Mouse (Mus musculus): Measurements from ENCODE around the gene Maml1. TPM values are rescaled to one million over a fixed set of nuclear protein-coding genes. Genes with fewer than 3 reads are reported as not detected.
A peak's percentile ranks its signal among the peaks of the same experiment; 100 is the strongest.

The Maml1 gene
- polyA plus RNA-seq (2015; fragmentation: Nextera tagmentation; extraction: Ambion mirVana): 3.1 and 3.7 TPM in 2 replicates

DNA sequence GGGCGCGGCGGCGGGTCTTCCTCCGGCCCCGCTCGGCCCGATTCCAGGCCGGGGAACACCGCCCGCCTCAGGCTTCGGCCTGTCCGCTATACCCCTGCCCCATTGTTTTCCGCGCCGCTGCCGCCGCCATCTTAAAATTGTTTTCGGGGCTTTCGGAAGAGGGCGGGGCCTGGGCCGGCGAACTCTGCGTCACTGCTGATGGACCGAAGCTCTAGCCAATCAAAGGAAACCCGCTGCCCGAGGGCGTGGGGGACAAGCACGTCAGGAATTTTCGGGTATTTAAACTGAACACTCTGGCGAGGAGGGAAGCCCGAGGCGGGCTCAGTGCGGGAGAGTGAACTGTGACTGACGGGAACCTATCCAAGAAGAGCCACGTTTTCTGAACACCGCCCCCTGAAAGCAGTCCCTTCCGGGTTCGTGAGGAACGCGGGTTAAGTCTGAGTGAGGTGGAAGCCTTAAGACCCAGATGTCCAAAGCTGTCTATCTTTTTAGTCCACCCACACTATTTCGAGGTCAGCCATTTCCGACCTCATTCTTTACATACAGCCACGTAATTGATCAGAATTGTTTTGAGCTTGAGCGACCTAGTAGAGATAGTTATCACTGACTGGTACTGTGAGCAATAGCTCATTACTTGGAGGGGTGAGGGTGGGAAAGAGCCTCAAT is at the start of gene Maml1:
TSS of gene Maml1 (minus strand) at position 122 of the 666 bp plus-strand sequence.
- Histone ChIP-seq H3K4me3 (peak within 1 kb of the TSS; percentile 99), H3K4me2 (peak within 1 kb of the TSS; percentile 78), H3K27ac (replicated peaks) (peak within 1 kb of the TSS; percentile 97), H3K9me3 (no peaks in the 10 kb centered on the region), H3K27me3 (no peaks in the 10 kb centered on the region), H3K36me3 (peaks cover 27% of the 10 kb centered on the region), H3K9ac (peak within 1 kb of the TSS; percentile 99), H3K4me1 (replicated peaks) (peaks cover 33% of the 10 kb centered on the region)
- WGBS: under 1% methylated on average over 45 of the region's 45 CpGs
- peak; percentile 99 for ATAC-seq (ENCODE audit: low read depth)

DNA sequence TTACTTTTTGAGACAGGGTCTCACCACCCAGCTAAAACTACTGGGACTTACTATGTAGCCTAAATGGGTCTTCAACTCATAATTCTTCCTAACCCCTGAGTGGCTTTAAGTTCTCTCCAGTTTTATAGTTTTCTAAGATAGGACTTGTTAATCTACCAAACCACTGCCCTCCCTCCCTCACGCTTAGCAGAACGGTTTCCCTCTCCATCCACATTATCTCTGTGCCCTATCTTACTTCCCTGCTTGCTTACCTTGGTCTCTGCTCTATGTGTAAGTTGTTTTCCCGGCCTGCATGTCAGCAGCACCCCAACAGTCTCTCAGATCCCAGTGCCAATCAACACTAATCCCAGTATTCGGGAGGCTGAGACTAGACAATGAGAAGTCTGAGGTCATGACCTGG is 44.8 kb upstream of the Maml1 start:
- Histone ChIP-seq H3K4me2 (no peak overlapping the region), H3K9me3 (no peaks in the 10 kb centered on the region), H3K9ac (no peak overlapping the region), H3K27ac (replicated peaks) (no peak overlapping the region), H3K36me3 (no peaks in the 10 kb centered on the region), H3K4me3 (no peak overlapping the region), H3K4me1 (replicated peaks) (no peaks in the 10 kb centered on the region), H3K27me3 (no peaks in the 10 kb centered on the region)
- ATAC-seq (ENCODE audit: low read depth): no peak
- WGBS: 85% methylated on average over 4 of the region's 4 CpGs

DNA sequence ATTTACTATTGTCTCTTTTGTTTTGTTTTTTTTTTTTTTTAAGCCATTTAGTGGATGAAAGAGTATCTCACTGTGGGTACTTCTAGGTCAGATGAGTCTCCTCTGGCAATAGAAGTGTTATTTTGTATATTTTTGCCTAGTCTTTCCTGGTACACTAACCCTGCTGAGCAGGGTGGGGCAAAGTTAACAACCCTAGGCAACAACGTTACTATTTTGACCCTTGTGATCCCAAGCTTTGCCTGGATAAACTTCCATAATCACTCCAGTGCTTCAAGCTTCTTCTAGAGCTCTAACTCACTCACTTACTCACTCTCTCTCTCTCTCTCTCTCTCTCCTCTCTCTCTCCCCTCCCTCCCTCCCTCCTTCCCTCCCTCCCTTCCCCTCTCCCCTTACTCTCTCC is 44.0 kb upstream of the Maml1 start:
- Histone ChIP-seq H3K4me3 (no peak overlapping the region), H3K4me1 (replicated peaks) (no peaks in the 10 kb centered on the region), H3K36me3 (no peaks in the 10 kb centered on the region), H3K9me3 (no peaks in the 10 kb centered on the region), H3K9ac (no peak overlapping the region), H3K27me3 (no peaks in the 10 kb centered on the region), H3K4me2 (no peak overlapping the region), H3K27ac (replicated peaks) (no peak overlapping the region)
- ATAC-seq (ENCODE audit: low read depth): no peak
- 65% methylated on average over 1 of the region's 1 CpGs for WGBS

DNA sequence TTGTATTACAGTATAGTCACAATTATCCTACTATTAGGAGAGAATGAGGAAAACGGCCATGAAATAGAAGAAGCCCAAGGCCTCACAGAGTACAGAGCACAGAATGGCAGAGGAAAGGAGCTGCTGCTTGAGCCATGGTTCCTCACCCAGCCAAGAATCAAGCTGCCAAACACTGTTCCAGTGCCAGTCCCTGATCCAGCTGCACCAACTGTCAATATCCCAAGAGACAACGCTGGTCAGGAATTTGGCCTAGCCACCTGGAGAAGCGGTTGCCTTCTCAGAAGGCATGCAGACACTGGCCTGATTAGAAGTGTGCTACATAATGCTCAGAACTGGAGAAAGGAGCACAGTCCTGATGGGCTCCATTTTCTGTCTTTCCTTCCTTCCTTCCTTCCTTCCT is 41.1 kb upstream of the Maml1 start:
- no peak overlapping the region for H3K9ac ChIP-seq
- WGBS: 93% methylated on average over 3 of the region's 3 CpGs
- no peaks in the 10 kb centered on the region for H3K9me3 ChIP-seq
- H3K27me3 ChIP-seq: no peaks in the 10 kb centered on the region
- no peak overlapping the region for H3K27ac ChIP-seq (replicated peaks)
- H3K36me3 ChIP-seq: no peaks in the 10 kb centered on the region
- H3K4me3 ChIP-seq: no peak overlapping the region
- H3K4me1 ChIP-seq (replicated peaks): no peaks in the 10 kb centered on the region
- no peak overlapping the region for H3K4me2 ChIP-seq
- no peak for ATAC-seq (ENCODE audit: low read depth)

DNA sequence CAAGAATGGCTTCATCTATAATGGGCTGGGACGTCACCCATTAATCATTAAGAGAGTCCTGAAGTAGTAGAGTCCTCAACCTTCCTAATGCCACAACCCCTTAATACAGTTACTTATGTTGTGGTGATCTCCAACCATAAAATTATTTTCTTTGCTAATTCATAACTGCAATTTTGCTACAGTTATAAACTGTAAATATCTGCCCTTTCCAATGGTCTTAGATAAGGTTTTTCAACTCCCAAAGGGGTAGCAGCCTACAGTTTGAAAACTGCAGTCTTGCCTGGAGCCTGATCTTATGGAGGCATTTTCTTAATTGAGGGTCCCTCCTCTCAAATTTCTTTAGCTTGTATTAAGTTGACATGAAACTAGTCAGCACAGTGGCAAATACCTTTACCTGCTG is 37.3 kb upstream of the Maml1 start:
- Histone ChIP-seq H3K9ac (no peak overlapping the region), H3K4me1 (replicated peaks) (peaks cover 13% of the 10 kb centered on the region), H3K4me3 (no peak overlapping the region), H3K36me3 (no peaks in the 10 kb centered on the region), H3K27ac (replicated peaks) (no peak overlapping the region), H3K9me3 (no peaks in the 10 kb centered on the region), H3K27me3 (no peaks in the 10 kb centered on the region), H3K4me2 (no peak overlapping the region)
- no peak for ATAC-seq (ENCODE audit: low read depth)
- 96% methylated on average over 1 of the region's 1 CpGs for WGBS

DNA sequence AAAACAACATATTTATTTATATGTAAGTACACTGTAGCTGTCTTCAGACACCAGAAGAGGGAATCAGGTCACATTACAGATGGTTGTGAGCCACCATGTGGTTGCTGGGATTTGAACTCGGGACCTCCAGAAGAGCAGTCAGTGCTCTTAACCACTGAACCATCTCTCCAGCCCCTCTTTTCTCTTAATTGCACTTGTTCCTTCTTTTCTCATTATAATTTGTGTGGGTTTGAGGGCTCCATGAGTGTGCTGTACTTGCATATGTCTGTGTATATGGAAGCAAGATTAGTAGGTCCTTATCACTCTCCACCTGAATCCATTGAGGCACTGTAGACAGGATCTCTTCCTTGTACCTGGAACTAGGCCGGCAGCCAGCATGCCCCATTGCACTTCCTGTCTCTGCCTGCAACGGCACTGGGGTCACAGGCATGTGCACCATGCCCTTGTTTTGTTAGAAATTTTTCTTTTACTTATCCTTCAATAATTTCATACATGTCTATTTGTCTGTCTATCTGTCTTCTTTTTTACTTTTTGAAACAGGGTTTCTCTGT is 36.0 kb upstream of the Maml1 start:
- Histone ChIP-seq H3K4me2 (no peak overlapping the region), H3K36me3 (no peaks in the 10 kb centered on the region), H3K9me3 (no peaks in the 10 kb centered on the region), H3K4me1 (replicated peaks) (peaks cover 25% of the 10 kb centered on the region), H3K27ac (replicated peaks) (no peak overlapping the region), H3K4me3 (no peak overlapping the region), H3K27me3 (no peaks in the 10 kb centered on the region), H3K9ac (no peak overlapping the region)
- 90% methylated on average over 3 of the region's 3 CpGs for WGBS
- ATAC-seq (ENCODE audit: low read depth): no peak

DNA sequence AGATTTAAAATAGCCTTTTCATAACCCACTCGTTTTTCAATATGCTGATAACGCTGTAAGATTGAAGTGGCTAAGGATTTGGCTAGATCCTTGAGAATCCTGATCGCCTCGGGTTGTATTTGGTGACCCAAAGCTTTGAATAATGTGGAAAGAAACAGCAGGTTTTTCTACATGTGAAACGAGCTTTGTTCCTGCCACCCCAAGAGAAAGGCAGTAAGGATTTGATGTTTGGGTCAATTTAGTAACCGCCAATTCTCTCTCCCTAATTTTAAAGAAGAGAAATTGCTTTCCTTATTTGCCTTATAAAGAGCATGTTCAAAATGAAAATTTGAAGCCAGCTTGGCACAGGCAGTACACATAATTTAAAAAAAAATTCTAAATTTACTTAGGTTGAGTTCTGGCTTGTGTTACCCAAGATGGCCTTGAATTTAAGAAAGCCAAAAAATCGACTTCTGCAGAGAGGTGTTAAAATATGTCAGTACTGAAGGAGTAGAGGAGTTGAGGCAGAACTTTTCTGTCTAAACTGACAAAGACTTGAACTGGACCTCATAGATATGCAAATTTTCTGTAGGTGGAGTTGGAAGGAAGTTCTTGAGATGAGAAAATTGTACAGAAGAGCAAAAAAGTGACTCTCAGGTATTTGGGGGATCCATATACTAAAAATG is 34.3 kb upstream of the Maml1 start:
- Histone ChIP-seq H3K4me2 (peak overlapping the region; percentile 62), H3K4me3 (peak overlapping the region; percentile 95), H3K27me3 (no peaks in the 10 kb centered on the region), H3K27ac (replicated peaks) (peak overlapping the region; percentile 87), H3K4me1 (replicated peaks) (peaks cover 41% of the 10 kb centered on the region), H3K9ac (peak overlapping the region; percentile 80), H3K36me3 (no peaks in the 10 kb centered on the region), H3K9me3 (no peaks in the 10 kb centered on the region)
- WGBS: 8% methylated on average over 7 of the region's 7 CpGs
- no peak for ATAC-seq (ENCODE audit: low read depth)

DNA sequence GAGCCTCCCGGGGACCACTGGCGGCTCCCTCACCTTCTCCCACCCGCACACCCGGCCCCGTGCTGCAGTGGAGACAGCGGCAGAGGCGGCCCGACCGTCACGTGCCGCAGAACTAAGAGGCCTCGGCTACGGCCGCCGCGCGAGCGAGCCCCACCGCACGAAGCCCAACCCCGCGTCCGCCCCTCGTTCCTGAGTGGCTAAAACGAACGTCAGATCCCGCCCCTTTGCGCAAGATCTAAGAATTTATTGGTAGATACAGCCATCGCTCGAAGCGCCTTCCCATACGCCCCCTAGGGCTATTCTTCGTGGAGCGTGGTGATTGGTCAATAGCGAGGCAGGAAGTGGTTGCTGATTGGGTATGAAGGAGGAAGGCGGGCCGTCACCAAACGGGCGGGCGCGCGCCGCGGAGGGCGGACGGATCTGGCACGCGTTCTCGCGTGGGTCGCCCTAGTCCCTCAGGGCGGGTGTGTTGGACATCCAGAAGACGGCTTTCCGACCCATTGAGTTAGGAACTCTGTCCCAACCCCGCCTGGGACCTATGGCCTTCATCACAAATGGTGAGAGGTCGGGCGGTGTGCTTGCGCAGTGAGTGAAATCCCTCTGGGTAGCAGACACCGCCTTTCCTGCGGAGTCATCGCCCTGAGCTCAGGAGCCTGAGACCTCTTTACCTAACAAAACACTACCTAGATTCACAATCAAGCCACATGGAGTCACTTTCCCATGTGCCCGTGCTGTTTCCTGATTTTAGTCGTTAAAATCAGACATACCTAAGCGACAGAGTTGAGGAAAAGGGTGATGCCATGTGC is 33.6 kb upstream of the Maml1 start, which contains the start of gene Canx:
TSS of gene Canx (minus strand) at position 178 of the 806 bp plus-strand sequence.
- peak within 1 kb of the TSS; percentile 97 for H3K9ac ChIP-seq
- H3K27me3 ChIP-seq: no peaks in the 10 kb centered on the region
- peak within 1 kb of the TSS; percentile 95 for H3K4me3 ChIP-seq
- no peaks in the 10 kb centered on the region for H3K9me3 ChIP-seq
- ATAC-seq (ENCODE audit: low read depth): peak; percentile 98
- no peaks in the 10 kb centered on the region for H3K36me3 ChIP-seq
- peak within 1 kb of the TSS; percentile 88 for H3K4me2 ChIP-seq
- H3K27ac ChIP-seq (replicated peaks): peak within 1 kb of the TSS; percentile 93
- under 1% methylated on average over 64 of the region's 64 CpGs for WGBS
- peaks cover 44% of the 10 kb centered on the region for H3K4me1 ChIP-seq (replicated peaks)

DNA sequence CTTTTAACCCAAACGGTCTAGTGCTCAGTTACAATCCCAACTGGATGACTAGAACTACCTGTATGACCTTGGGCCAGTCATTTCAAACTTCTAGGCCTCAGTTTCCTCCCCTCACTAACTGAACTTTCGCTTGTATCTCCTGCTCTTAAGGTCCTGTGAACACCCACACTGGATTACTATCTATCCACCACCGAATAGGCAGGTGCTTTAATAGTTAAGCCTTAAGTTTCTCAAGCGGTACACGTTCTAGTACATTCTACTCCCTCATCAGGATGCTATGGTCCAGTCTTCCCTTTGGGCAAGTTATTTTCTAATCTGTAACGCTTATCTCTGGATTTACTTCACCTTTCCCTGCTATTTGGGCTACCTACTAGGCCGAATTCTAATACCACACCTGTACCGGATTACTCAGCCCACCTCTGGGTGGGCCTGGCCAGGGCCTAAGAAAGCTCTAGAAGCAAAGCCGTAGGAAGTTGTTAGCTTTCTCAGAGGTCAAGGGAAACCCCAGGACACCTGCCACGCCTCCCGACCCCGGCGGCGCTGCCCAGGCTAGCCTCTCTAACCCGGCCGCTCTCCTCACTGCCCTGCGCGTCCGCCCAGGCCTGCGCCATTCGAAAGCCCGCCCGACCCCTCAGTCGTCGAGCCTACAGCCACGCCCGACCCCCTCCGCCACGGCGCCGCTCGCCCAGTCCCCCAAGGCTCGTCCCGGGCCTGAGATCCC is 32.8 kb upstream of the Maml1 start:
- H3K4me3 ChIP-seq: peak overlapping the region; percentile 95
- 0 out of 2 replicates have a peak, but pooled peaks cover 2% of the 10 kb centered on the region for H3K36me3 ChIP-seq
- H3K9ac ChIP-seq: peak overlapping the region; percentile 97
- peak overlapping the region; percentile 88 for H3K4me2 ChIP-seq
- ATAC-seq (ENCODE audit: low read depth): peak; percentile 83
- H3K9me3 ChIP-seq: no peaks in the 10 kb centered on the region
- no peaks in the 10 kb centered on the region for H3K27me3 ChIP-seq
- peak overlapping the region; percentile 93 for H3K27ac ChIP-seq (replicated peaks)
- H3K4me1 ChIP-seq (replicated peaks): peaks cover 44% of the 10 kb centered on the region
- WGBS: 2% methylated on average over 34 of the region's 34 CpGs

DNA sequence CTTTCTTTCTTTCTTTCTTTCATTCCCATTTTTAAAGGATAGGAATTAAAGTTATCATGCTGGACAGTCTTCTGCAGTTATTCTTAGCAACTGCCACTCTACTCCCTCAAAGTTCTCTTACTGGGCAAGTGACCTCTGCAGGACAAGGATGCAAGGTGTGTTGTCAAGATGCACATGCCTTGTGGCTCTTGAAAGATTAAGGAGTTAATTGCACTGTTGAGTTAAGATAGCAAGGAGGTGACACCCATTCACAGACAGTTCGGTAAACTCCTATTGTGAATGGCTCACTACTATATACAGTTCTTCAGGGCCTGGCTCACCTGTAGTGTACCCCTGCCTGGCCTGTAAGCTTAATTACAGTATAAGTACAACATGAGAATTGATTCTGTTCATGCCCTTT is 31.7 kb upstream of the Maml1 start:
- Histone ChIP-seq H3K9me3 (no peaks in the 10 kb centered on the region), H3K9ac (peak overlapping the region; percentile 97), H3K4me2 (peak overlapping the region; percentile 88), H3K27ac (replicated peaks) (no peak overlapping the region), H3K4me3 (peak overlapping the region; percentile 95), H3K36me3 (peaks cover 8% of the 10 kb centered on the region; the same call in 1 of the 2 replicates), H3K27me3 (no peaks in the 10 kb centered on the region), H3K4me1 (replicated peaks) (peaks cover 44% of the 10 kb centered on the region)
- no peak for ATAC-seq (ENCODE audit: low read depth)
- 42% methylated on average over 1 of the region's 1 CpGs for WGBS

DNA sequence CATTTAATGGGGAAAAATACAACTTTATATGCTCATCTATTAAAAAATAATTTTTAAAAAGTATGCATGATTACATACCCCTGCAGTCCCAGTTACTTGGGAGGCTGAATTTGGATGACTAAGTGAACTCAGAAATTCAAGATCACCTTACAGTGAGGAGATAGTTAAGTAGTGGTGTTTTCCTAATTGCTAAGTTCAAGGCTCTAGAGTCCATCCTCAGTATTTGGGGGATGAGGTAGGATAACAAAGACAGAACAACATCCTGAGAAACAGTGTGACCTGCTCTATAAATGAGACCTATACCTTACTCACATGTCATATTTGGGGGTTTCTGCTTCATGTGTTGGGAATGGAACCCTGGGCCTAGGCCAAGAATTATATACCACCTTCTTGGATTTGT is 30.2 kb upstream of the Maml1 start:
- Histone ChIP-seq H3K27me3 (no peaks in the 10 kb centered on the region), H3K4me1 (replicated peaks) (peaks cover 46% of the 10 kb centered on the region), H3K4me2 (no peak overlapping the region; the same call in 1 of the 2 replicates), H3K4me3 (no peak overlapping the region), H3K9ac (no peak overlapping the region), H3K36me3 (peaks cover 8% of the 10 kb centered on the region; the same call in 1 of the 2 replicates), H3K27ac (replicated peaks) (no peak overlapping the region), H3K9me3 (no peaks in the 10 kb centered on the region)
- no peak for ATAC-seq (ENCODE audit: low read depth)
